Mouse (Mus musculus): ENCODE results near the gene Plekho2. TPM values are rescaled to one million over a fixed set of nuclear protein-coding genes. Genes with fewer than 3 reads are reported as not detected.
A peak's percentile ranks its signal among the peaks of the same experiment; 100 is the strongest.

Gene Plekho2
- total RNA-seq, 2 experiments from 2014 or later, result 56.6 to 71.5 TPM

DNA sequence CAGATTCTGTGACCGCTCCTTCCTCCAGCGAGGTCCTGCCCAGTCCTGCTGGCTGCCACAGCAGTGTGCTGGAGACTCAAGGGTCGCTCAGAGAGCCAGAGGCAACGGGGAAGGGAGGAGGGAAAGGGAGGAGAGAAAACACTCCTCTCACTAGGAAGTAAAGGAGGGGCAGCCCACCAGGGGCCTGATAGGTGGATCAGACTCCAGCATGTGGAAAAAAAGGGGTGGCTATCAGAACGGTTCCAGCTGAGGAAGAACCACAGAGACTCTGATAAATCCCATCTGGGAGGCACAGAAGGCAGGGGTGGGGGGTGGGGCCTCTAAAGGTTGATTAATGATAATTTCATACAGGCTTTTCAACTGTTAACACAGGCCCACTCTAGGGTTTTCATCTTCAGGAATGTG lies 24.8 kb downstream of the Plekho2 start:
- DNase-seq, result no peak

DNA sequence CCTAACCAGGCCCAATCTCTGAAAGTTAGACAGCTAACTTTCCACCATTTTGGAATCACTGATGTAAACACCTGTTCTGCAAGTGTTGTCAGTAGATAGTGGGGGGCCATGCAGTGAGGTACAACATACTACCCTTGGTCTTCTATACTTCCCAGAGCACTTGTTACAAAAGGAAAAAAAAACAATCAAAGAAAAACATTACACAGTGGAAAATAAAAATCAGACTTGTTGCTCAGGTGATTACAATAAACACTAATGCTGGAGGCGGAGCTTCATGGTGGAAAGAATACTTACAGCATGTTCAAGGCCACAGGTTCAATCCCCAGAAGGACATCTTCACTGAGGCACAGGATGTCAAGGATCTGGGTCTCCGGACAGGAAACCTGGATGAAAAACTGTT lies 27.1 kb downstream of the Plekho2 start:
- DNase-seq, result no peak

DNA sequence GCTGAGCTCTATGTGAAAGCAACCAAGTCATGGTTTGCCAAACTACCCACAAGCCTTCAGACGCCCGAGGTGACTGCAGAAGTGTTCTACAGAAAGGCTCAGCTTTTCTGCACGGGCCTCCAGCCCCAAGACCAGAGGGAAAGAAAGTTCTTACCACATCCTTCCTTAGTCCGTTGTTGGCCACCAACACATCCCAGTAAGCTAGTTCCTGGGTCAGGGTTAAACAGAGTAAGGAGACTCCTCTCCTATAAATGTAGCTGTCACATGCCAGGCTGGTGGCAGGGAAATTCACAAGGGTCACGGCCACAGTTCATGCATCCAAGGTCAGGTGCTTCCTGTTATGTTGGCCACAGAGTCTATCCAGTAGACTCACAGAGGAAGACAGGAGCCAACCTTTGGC lies 27.7 kb downstream of the Plekho2 start:
- peak; percentile 63 to 78 for DNase-seq

DNA sequence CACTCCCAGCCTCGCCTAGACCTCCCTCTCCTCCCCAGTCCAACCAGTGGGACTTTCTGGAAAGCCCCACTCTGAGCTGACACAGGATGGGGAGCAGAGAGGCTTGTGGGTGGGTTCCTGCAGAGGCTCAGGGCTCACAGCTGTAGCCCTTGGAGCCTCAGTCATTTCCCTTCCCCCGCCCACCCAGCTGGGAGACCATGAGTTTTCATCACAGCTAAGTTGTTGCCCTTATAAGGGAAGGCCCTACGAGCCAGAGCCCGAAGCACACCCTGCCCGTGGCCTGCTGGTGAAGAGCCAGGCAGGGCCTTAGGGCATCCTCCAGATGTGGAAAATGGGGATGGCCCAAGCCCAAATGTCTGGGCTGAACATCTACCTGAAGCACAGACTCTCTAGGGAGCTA lies 28.8 kb downstream of the Plekho2 start:
- DNase-seq, result peak; percentile 72 to 80

DNA sequence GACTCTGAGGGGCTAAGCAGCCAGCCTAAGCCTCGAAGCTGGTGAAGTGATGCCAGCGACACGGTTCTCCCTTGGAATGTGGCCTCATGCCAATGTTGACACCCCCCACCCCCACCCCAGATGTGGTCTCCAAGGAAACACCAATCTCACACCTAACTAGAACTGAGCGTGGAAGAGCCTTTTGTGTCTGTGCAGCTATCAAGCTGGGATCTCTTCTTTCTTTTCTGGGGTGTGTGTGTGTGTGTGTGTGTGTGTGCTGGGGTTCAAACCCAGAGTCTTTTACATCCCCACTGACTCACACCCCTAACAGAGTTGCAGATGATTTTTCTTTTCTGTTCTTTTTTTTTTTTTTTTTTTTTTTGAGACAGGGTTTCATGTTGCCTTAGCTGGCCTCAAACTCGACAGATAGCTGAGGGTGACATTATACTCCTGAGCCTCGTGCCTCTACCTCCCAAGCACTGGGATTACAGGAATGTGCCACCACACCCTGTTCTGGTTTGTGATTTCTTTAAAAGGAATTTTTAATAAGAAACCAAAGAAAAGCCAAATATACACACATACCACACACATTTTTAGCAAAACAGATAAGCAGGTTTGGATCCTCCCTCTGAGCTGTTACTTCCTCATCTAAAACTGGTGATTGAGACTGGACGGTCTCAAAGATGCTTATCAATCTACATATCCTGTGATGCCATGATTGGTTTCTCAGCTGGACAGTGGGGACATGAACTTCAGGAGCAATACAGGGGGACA lies 29.6 kb downstream of the Plekho2 start:
- DNase-seq, result no peak

DNA sequence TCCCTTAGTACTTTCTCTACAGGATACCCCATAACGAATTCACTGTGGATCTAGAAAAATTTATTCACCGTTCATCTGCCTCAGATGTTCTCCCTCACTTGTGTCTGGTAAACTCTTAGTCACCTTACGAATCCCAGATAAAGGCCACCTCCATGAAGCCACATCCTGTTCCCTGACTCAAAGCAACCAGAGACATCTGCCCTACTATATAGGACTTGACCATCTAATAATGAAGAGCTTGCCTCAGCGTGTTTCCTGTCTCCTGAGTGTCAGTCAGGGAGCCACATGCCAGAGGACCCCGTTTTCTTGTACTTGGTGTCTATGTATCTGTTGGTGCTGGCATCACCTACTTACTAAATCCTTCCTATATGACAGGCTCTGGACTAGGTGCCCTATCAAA lies 30.2 kb downstream of the Plekho2 start:
- DNase-seq, result no peak

DNA sequence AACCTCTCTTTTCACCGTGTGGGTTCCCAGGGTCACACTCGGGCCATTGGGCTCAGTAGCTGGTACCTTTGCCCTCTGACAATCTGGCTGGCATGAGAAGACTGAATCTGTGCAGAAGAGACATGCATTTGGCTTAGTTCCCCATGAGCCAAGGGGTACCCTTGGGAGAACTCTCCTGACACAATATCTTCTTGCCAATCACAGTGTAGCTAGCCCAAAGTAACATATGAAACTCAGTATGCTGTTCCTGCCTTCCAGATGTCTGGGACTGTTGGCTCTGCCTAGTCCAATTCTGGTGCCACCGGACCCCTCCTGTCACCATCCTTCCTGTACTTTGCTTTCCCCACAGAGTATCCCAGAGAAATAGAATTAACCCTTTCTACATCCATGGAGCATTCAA lies 30.7 kb downstream of the Plekho2 start:
- no peak for DNase-seq

DNA sequence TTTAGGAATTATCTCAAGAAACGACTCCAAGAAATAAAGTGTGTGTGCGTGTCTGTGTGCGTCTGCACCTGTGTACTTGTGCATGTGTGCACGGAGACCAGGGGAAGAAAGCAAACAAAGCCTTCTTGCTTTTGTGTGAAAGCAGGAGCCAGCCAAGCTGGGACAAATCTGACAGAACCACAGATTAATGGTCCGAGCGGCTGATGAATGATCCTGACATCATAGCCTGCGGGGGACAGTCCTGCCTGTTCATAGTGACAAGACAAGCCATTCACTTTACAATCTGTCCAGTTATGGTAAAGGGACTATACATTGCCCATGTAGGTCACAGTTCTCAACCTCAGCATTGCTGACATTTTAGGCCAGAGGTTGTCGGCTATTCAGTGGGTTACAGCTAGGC lies 31.5 kb downstream of the Plekho2 start:
- DNase-seq, result peak; percentile 59 to 66

DNA sequence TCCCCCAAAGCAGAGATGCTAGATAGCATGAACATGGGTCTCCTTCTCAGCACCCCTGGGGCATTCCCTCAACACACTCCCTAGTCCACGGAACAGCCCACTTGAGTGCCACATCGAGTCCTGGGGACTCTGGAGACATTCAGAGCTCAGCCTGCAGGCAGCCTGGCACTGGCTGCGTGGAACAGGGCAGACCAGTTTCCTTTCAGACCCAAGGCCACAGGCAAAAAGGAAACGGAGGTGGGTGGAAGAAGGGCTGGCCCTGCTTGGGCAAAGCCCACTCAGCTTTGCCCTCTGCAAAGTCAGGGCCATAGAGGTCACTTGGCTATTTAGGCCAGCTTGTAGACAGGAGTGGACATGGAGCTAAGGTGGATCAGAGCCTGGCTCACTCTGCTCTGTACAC lies 32.0 kb downstream of the Plekho2 start:
- DNase-seq, result peak in 1 of 2 experiments; percentile 50

DNA sequence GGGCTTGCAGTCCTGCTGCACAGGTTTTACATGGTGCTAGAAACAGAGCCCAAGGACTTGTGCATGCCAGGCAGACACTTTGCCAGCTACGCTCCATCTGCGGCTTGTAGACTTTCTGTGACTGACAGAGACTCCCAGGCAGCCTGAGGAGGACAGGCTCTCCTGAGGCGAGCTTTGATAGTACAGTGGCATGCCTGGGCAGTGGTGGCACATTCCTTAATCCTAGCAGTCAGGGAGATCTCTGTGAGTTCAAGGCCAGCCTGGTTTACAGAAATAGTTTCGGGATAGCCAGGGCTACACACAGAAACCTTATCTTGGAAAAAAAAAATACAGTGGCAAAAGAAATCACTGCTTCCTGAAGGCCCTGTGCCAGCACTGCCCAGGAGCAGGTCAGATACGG lies 32.7 kb downstream of the Plekho2 start:
- DNase-seq, result peak; percentile 52 to 56

DNA sequence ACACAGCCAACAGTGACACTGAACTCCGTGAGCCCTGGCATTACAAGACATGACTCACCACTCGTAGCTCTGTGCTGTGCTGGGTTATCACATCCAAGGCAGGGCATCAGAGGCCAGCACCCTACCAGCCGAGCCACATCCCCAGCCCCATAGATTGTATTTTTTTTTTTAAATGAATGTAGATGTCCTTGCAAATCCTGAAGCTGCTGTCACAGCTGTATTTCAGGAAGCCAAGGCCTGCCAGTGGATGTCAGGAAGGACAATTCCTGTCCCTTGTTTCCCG lies 33.5 kb downstream of the Plekho2 start:
- peak; percentile 82 for DNase-seq

DNA sequence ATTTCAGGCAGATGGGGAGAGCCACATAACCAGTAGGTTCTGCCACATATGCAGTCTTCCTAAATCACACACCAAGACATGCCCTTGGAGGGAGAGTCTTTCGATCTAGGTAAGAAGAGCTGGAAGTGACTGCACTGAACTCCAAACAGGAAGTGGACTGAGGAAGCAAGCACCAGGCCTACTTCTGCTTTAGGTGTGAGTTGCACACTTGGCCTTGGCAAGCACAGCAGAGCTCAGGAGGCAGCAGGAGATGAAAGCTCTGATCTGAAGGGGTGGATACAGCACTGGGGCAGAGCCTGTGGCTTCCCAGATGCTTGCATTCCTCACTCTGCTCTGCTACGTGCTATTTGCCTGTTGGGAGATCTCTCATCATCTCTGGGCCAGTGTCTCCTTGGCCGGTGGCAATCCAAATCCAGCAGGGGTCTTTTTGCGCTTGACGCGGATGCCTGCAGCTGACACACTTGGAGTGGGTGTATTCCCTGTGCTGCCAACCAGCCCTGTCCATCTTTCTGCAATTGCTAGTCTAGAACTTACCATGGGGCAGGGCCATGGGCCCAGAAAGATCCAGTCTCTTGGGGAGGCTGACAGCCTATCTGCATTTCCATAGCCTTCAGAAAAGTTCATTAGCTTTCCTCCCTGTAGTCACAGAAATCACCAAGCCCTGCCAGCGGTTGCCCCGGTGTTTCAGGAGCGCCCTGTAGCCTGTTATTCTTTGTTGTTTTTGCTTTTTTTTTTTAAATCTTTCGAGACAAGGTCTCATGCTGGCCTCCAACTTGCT lies 34.0 kb downstream of the Plekho2 start:
- DNase-seq, result peak; percentile 40 to 43

DNA sequence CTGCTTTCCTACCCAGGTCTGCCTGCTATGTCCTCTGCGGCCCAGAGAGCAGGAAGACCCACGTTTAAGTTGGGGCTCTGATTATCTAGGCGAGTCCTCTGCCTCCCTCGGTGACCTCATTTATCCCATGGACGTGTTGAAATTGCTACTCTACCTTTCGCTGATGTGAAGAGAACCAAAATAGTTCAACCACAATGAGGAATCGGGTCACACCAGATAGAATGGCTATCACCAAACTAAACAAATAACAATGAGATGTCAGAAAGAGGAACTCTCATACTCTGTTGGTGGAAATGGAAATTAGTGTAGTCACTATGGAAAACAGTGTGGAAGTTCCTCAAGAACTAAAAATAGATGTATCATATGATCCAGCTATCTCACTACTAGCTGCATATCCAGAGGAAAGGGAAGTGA lies 37.7 kb downstream of the Plekho2 start:
- DNase-seq, result no peak

DNA sequence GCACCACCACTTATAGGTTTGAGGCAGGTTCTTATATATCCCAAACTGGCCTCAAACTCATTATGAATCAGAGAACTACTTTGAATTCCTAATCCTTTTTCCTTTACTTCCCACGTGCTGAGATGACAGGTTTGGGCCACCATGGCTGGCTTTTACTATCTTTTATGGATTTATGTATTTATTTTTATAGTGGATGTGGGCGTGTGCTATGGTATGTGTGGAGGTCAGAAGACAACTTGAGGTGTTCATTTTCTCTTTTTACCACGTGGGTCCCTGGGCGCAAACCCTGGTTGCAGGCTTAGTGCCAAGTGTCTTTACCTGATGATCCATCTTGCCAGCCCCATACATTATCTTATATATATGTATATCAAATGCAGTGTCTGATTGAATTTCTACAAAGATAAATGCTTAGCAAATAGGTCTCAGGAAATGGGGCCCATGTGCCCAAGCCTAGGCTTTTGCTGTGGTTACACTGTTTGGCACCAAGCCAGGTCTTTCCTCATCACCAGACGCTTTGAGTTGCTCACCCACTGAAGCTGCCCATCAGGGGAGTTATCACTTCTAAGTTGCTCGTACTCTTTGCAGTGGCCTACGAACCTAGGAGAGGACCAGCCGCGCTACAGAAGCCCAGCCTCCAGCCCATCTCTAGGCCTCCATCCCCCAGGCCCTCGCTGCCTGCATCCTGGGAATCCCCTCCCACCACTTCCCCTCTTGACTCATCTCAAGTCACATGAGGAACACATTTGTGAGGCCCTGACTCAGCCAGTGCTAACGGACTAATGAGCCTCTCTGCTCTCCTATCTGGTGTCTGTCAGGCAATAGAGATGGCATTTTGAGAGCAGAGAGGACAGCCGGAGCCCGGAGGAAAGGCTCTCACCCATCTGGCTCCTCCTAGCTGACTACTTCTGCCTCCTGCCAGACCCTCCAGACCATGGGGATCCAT lies 38.4 kb downstream of the Plekho2 start:
- DNase-seq, result peak; percentile 72 to 73

DNA sequence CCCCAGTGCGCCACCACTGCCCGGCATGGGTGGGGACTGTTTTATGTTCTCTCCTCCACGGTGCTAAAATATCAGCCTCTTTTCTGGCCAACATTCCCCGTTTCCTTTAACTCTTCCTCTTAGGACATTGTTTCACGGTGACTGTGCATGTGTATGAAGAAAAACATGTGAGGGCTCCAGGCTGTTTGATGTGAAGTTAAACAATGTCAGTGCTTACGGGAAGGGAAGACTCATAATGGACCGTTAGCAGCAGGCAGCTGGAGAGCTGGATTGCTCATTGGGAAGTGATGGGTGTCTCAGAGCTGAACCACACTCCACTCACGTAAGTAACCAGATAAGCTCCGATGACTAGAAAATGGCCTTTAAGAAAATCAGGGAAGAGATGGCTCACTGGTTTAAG lies 40.1 kb downstream of the Plekho2 start:
- DNase-seq, result no peak

DNA sequence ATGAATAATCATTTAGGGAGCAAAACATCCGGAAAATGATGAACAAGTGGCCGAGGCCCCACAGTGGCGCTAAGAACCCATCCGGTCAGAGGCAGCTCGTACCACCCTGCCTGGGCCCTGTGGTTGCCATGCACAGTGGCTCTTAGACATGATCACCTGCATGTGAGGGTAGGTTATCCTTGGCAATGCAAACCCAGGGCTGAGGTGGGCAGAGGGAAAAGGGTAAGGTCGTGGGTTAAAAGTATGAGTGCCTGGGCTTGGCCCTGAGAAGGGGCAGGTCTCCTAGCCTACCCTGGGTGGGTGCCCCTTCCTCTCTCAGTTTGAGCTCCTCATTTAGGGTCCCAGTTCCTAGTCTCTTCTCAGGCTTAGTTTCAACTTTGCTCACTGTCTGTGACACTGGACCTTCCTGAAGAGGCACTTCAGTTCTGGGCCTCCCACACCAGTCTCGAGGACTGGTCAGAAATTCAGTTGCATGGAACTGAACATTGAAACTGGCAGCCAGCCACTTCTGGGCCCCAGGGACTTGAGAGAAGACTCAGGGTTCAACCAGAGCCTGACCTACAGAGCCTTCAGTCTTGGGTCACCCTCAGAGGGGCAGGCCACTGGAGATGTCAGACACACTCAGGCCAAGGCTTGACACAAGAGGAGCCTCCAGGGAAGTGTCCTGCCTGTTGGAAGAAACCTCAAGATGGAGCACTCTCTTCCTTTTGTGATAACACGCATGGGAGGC lies 41.8 kb downstream of the Plekho2 start:
- DNase-seq, result peak; percentile 29 to 51

DNA sequence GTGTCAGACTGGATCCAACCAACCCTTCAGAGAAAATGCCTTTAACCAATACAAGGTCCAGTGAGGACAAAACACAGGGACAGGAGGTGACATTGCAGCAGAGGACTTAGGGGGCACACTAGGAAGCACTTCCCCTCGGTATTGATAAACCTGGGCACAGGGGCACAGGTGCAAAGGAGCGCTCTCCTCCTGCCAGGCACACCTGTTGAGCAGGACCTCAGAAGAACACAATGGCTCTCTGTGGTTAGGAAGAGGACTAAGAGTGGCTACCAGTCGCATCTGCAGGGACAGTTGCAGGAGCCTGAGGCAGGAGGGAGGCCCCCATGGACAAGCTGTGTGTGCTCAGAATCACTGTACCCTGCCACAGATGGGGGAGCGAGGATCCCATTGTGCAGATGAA lies 43.3 kb downstream of the Plekho2 start:
- DNase-seq, result no peak

DNA sequence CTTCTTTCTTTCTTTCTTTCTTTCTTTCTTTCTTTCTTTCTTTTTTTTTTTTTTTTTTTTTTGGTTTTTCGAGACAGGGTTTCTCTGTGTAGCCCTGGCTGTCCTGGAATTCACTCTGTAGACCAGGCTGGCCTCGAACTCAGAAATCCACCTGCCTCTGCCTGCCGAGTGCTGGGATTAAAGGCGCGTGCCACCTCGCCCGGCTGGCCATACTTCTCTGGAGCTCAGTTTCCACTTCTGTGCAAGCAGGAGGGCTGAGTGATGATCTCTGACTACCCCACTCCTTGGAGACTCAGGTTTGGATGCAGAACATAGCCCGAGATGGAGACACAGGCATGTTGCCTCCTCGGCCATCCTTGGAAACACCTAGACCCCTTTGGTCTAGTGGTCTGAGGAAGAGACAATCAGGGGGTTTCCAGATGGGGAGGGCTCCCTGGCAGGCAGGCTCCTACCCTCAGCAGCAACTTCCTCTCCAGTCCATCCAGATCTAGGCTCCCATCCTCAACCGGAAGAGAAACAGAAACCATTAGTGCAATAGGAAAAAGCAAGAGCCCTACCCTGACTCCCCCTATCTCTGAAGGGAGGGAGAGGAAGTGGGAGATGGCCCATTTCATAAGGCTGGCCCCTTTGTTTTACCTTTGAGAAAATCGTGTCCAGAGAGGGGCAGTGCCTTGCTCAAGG lies 43.9 kb downstream of the Plekho2 start:
- peak in 1 of 2 experiments; percentile 32 for DNase-seq

DNA sequence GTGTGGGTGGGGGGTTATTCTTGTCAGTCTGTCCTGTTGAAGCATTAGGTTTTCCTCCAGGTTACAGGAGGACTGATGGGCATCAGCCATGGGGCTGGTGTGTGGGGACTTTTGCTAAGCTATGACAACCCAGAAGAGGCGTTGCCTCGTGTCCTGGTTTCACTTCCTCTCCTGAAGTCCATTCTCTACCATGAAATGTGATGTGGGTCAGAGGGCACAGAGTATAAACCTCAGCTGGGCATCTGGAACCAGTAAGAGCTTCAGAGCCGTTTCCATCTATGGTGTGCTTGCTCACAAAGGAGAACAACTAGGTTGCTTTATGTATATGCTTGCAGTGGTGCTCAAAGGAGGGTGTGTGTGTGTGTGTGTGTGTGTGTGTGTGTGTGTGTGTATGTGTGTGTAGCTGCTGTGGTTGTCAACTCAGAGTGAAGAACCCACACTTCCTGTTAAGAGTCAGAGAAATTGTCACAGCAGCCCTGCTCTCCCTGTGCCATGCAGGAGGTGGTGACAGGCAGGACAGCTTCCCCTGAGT lies 44.6 kb downstream of the Plekho2 start:
- DNase-seq, result no peak

DNA sequence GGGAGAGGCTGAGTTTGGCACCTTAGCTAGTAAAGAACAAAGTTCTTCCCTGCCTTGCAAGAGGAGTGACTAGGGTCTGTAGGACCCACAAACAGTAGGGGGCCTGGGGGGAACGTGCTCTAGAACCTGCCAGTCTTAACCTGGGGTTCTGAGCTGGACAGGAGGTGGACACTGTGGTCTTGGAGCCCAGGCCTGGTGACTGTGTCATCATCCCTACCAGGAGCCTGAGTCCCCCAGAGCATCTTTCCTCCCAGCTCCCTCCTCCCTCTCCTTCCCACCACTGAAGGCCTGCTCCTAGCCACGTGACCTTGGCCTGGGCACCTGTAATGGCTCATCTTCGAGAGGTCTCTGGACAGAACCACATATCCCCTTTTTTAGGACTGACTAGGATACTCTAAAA lies 45.7 kb downstream of the Plekho2 start:
- no peak for DNase-seq

DNA sequence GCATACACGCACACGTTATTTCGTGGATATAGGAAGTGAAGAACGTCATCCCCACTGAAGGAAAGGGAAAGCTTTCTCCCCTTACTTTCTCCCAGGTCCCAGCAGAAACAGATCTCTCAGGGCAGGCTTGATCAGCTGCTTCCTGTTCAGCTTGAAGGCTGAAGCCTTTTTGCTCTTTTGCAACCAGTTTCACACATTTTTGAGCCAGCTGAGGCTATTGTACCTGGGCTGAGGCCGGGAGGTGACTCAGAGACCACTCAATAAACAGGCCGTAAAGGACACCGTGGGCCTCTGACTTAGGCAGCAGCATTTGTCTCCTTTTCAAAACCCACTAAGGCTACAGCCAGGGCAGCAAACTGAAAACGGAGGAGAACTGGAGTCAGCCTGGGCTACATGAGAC lies 46.9 kb downstream of the Plekho2 start:
- DNase-seq, result no peak
